Mouse (Mus musculus): ENCODE data around the gene Hoxb1.

DNA sequence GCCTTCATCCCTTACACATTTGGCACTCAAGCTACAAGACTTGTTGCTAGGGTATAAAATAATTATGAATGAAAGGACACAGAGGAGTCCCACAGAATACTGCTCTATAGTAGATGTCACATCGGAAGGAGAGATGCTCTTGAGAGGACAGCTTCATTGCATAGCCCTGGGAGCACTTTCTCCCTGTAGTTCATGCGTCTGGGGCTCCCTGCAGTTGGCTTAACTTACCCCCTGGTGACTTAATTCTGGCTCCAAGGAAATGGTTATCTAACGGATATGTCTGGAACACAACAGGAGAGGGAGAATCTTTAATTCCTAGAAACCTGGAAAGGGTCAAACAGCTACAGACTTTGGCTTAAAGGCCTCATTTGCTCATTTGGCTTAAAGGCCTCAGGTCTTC, 6.2 kb downstream of the Hoxb1 start:
- TF ChIP-seq POLR2A (IDR thresholded peaks at IDR 0.05; ENCODE audit: insufficient read length, low read depth): no peak
- TF ChIP-seq POLR2AphosphoS2 (IDR thresholded peaks at IDR 0.05; ENCODE audit: insufficient read length, low read depth): no peak
- no peak for TF ChIP-seq MYOG (IDR thresholded peaks at IDR 0.05; ENCODE audit: control insufficient read depth in 1 of 3, insufficient read depth in 1 of 3, insufficient read length in 2 of 3, low read depth in 2 of 3)
- TF ChIP-seq MAX (IDR thresholded peaks at IDR 0.05; ENCODE audit: low read depth): no peak
- no peak for TF ChIP-seq E2F4 (IDR thresholded peaks at IDR 0.05; ENCODE audit: insufficient read depth)
- no peak for TF ChIP-seq USF1 (IDR thresholded peaks at IDR 0.05; ENCODE audit: low read depth)

Measured in myocyte (in vitro differentiated cells).